Mouse (Mus musculus) cerebral cortex, adult 2 months (tissue): ENCODE results near the gene Trappc3.

Experiments
- WGBS: fragments of 180-500 bp; shearing (Covaris S2); methylation state at CpG from one replicate; pipeline ENCODE4 v1.1.7; 2018; 5-methylcytosine and 5-hydroxymethylcytosine counted together

Gene Trappc3

DNA sequence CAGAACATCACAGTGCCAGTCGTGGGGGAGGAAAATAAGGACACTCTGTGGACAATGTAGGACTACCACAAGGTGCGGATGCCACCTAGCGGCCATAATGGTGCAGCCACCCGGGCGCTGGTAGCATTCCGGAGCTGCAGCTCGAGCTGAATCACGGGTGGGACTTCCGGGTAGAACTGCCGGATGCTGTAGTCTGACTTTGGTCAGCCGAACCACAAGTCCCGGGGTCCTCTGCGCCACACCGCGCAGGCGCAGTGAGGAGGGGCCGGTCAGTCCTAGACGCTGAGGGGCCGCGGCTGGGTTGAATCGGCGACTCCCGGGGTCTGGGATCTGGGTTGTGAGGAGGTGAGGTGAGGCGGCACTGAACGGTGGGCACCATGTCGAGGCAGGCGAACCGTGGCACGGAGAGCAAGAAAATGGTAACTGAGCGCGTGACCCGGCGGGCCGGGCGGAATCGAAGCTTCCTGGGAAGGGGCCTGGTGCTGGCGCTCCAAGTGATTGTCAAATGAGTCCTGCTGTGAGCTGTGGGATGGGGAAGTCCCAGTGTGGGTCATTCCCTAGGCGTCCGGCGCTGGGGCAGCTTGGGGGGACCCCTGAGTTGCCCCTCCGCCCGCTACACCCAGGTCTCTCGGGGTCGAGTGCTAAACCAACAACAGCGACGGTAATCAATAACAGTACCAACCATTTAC lies at the start of gene Trappc3:
Gene Trappc3, plus strand, starts transcription at position 207 of the 689 bp plus-strand sequence.
- WGBS, result under 1% methylated on average over 46 of the region's 46 CpGs

DNA sequence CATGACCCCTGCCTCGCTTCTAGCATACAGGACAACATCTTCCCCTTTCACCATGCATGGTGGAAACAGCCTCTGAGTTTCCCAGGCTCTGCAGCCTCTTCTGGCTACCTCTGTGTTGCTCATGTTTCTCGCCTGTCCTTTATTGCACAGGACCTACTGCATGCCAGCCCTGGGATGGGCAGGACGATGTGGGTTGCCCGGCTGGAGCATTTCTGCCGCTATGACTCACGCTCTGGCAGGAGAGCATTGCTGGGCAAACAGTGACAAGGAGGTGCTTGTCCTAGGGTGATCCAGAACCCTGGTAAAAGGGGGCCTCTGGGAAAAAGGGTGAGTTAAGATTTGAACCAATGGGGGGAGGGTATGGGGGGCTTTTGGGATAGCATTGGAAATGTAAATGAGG lies 44.4 kb upstream of the Trappc3 start:
- 79% methylated on average over 6 of the region's 6 CpGs for WGBS

DNA sequence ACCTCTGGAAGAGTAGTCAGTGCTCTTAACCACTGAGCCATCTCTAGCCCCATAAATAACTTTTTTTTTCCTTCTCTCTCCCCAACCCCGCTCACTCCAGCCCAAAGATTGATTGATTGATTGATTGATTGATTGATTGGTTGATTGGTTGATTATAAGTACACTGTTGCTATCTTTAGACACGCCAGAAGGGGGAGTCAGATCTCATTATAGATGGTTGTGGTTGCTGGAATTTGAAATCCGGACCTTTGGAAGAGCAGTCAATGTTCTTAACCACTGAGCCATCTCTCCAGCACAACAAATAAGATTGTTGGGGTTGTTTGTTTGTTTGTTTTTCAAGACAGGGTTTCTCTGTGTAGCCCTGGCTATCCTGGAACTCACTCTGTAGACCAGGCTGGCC lies 42.6 kb upstream of the Trappc3 start:
- 64% methylated on average over 3 of the region's 3 CpGs for WGBS

DNA sequence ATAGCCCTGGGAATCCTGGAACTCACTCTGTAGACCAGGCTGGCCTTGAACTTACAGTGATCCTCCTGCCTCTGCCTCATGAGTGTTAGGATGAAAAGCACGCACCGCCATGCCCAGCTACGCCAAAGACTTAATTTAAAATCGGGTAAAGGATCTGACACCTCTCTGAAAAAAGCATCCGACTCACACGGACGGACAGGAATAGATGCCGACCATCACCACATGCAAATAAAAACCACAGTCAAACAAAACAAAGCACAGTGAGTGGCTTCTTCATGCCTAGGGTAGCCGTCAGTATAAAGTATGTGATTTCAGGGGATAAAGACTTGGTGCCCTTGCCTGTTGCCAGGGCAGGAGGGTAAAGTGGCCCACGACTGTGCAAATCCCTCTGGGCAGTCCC lies 42.1 kb upstream of the Trappc3 start:
- WGBS, result 74% methylated on average over 10 of the region's 10 CpGs

DNA sequence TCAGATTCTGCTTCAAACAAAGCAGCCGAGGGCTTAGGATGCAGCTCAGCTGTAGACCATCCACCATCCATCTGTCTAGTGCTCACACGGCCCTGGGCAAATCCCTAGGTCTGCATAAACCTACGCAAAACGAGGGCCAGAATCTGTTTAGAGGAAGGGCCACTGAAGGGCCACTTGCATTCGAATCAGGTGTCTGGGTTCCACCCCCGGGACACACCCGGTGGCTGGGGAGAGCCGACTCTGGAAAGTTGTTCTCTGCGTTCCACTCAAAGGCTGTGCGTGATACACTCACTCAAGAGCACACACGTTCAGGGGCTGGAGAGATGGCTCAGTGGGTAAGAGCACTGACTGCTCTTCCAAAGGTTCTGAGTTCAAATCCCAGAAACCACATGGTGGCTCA lies 39.5 kb upstream of the Trappc3 start:
- WGBS, result 82% methylated on average over 11 of the region's 11 CpGs

DNA sequence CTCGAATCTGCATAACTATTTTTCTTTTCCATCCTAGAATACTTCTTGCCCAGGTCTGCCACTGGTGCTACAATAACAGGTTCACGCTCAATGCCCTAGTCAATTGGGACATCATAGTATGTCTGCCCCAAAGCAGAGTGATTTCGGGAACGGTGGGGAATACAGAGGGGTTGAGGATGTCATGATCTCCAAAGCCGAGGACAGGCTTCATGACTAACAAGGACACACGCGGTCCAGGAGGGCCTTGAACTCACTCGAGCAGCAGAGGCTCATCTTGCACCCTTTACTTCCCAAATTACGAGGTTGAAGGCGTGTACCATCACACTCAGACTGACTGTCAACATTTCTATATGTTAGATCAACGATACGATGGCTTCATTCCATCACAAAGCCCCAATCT lies 35.5 kb upstream of the Trappc3 start:
- WGBS, result 50% methylated on average over 12 of the region's 12 CpGs

DNA sequence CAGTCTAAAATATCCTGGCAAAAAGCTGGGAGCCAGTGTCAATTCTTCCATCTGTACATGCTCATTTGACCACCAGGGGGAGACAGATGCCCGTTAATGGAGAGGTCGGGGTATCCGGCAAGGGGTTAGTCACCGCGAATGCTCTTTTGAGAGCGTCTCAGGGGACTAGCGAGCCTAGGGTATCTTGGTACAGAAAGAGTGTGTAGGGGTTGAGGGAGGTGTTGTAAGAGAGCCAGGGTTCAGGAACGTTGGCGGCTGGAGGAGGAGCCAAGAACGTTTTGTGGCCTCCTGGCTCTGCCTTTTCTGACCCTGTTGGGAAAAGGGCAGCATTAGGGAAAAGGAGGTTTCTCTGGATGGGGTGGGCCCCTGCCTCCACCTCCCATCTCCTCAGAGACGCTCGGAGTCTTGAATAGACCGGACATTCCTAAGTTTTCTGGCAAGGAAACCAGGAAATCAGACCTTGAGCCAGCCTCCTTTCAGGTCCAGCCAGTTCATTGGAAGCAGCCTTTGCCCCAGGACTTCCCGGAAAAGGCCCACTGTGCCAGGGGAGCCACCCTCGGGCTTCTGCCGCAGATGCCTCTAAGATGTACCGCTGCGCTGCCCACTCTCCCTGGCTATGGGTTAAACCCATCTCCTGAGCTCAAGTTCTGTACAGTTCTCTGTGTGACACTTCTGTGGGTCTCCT lies 34.9 kb upstream of the Trappc3 start:
- WGBS, result under 1% methylated on average over 18 of the region's 18 CpGs

DNA sequence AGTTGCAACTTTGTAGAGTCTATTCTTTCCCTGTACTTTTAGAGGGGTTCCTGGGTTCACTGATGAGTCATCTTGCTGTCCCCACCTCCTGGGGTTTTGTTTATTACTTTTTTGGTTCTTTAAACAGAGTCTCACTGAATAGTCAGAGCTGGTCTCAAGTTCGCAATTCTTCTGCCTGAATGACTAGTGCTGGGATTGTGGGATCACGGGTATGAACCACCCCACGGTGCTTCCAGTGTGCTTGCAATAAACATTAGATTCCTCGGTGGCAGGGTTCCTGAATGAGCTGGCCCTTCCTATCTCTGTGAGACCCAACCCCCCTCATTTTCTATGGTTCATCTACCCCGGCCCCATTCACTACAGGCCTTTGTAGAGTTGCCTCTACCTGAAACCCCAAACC lies 34.0 kb upstream of the Trappc3 start:
- 10% methylated on average over 5 of the region's 5 CpGs for WGBS

DNA sequence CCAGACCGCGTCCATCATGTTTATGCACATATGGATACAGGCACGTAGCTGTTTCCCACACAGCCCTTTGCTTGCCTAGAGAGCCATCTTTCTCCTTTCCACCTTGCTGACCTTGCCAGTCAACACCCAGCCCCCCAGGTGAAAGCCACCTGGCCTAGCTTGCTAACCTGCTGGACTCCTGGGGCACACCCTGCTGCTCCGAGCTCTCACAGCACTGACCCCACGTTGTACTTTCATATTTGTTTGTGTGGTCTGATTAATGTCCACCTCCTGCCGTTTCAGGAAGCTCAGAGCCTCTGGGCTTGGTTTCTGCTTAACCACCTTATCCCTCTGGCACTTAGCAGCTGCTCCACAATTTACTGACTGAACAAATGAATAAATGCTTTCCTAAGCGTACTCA lies 32.2 kb upstream of the Trappc3 start:
- WGBS, result 68% methylated on average over 7 of the region's 7 CpGs

DNA sequence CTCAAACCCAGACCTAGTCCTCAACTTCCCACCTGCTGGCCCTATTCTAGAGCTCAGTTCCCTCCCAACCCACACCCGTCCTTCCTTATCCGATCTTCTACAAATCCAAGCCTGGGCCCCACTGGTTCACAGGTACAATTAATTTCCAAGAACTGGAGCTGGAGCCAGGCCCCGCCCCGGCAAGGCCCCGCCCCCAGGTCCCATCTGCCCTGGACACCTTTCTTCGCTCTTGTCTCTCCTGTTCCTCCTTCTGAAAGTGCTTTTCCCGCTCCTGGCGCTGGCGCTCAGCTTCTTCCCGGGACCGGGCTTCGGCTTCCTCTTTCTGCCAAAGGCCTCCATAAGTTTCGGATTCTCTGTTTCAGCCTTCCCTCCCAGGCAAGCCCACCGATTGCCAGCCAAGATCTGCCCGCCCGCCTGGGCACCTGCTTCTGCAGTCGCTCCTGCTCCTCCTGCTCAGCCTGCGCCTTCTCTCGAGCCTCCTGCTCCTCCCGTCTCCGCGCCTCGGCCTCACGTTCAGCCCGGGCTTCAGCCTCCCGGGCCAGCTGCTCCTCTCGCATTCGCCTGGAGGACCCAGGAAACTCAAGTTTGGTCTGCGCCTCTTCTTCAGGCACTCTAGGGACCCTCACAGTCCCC lies 28.3 kb upstream of the Trappc3 start:
- 82% methylated on average over 29 of the region's 29 CpGs for WGBS

DNA sequence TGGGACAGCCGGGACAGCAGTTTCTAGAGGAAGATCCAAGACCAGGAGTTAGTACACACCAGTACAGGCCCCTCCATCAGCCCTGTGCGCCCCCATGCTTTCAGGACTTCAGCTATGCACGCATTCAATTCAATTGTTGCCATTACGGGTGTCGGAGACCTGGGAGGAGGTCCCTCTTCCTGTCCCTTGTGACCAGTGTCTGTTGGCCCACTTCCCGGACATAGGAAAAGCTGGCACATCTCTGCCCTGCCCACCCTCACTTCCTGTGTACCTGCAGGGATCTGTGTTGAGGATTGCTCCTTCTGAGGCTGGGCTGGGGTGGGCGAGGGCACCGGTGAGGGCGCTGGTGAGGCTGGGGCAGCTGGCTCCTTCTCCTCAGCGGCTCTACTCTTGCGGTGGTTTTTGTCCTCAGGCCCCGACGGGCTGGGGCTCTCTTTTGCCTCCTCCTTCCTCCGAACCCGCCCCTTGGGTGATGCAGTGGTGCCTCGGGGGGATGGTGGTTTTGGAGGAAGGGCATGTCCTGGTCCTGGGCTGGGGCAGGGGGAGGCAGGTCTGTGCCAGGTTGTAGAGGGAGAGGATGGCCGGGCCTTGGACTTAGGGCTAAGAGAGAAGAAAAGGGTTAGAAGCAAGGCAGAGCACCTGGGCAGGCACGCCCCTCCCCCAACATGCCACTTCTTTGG lies 27.5 kb upstream of the Trappc3 start:
- WGBS, result 69% methylated on average over 18 of the region's 18 CpGs

DNA sequence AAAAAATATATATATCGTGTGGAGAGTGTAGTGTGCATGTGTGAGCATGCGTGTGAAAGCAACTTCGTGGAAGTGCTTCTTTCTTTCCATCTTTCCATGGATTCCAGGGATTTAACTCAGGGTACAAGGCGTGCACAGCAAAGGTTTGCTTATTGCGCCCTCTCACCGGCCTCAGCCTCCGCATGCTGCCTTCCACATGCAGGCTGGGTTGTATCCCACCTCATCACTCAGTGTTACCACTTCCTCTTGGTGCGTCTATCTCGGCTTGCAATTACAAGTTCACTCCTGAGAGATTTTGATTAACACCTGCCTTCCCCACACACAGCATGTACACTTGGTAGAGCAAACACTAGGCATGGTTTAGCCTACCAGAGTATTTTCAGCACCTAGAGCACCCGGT lies 26.9 kb upstream of the Trappc3 start:
- 63% methylated on average over 10 of the region's 10 CpGs for WGBS

DNA sequence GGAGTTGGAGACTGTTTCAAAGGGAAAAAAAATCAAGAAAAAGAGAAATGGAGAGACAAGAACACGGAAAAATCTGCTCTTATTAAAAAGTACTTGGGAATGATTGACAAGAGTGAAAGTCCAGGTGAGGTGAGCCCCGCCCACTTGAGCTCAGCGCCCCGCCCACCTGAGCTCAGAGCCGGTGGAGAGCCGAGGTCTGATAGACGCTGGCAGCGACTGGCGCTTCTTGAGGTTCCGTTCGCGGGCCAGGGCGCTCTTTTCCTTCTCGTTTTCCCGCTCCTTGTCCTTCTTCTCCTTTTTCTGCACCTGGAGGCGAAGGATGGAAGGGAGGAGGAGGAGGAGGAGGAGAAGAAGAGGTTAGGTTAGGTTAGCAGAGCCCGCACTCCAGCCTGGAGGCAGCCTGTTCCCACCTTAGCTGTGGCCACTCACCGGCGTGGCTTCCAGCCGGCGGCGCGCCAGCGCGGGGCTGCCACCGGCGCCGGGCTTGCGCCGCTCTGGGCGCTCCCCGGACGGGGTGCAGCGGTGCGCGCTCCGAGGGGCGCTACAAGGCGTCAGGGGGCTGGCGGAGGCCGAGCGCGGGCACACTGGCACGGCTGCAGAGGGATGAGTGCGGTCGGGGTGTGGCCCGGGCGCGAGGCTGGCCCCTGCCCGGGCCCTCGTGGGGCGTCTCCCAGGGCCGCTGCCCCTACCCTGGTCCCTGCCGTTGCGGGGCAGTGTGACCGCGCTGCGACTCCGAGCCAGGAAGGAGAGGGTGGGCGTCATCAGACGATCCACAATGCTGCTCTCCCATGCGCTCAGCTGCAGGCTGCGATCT lies 25.5 kb upstream of the Trappc3 start:
- WGBS, result 54% methylated on average over 63 of the region's 63 CpGs

DNA sequence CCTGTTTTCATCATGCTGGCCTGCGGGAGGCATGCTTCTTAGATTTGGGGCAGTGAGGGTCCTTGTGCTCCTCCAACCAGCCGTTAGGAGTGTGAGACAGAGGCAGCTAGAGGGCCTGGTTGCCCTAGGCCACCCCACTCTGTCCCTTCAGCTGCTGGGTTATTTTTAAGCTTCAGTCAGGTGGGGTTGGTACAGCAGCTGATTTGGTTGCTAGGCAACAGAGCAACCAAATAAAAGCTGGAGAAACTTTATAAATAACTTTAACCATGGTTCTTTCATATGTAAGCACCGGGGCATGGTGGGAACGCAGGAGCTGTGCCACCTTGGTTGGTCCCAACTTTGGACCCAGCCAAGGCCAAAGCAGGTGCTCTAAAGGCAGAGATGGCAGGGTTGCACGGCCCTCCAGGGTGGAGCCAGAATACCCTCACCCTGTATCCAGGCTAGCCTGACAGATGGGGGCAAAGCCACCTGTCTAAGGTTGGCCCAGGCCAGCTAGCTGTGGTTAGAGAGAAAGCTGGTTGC lies 24.3 kb upstream of the Trappc3 start:
- WGBS, result 25% methylated on average over 5 of the region's 5 CpGs

DNA sequence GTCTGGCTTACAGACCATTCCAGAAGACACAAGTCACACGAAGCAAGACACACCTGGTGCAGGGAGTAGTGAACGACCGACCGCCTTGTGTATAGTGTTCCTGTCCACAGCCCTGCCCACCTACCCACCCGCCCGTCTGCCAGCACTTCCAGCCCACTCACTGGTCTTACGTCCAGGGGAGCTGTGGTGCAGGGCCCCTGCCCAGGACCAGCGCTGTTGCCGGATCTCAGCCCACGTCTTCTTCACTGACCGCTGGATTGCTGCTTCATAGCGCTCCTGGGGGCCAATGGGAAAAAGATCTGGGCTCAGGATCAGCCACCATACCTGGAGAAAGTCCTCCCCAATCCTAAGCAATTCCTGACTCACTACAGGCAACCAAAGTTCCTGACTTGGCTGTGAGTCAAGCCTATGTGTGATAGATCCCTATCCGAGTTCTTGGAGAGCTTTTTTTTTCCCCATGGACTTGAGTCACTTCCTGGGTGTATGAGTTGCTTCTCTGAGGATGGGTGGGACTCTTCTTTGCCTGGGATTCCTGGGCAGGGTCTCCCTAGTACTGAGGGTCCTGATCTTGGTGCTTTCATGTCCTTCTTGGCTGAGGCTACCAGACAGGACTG lies 22.2 kb upstream of the Trappc3 start:
- 55% methylated on average over 13 of the region's 13 CpGs for WGBS

DNA sequence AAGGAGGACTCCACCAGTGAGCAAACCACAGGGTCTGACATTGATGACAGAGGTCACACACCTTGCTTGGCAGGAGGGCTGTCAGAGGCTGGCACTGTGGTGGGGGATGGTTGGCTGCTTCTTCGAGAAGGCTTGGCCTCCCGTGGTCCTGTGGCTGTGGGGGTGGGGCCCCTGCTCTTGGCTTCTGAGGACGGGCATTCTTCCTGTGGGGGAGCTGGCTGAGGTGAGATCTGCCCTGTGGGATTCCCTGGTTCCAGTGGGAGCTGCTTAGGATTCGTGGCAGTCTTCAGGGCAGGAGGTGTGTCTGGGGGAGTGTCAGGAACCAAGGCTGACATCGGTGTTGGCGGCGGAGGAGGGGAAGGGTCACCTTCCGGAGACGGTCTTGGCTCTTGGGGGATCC lies 20.2 kb upstream of the Trappc3 start:
- WGBS, result 32% methylated on average over 9 of the region's 9 CpGs

DNA sequence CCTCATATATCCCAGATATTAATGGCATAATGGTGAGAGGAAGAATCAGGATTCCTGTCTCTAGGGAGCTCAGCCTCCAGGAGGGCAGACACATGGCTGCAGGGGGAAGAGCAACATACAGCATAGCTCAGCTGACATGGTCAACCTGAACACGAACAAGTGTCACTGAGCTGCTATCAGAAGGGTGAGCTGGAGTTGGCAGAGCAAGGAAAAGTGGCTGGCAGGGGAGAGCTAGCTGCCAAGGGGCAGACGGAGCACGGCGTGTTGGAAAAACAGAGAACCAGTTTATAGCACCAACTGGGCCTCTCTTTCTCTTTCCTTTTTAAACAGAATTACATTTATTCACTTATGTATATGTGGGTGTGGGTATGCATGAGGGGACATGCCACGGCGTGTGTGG lies 19.6 kb upstream of the Trappc3 start:
- WGBS, result 37% methylated on average over 6 of the region's 6 CpGs

DNA sequence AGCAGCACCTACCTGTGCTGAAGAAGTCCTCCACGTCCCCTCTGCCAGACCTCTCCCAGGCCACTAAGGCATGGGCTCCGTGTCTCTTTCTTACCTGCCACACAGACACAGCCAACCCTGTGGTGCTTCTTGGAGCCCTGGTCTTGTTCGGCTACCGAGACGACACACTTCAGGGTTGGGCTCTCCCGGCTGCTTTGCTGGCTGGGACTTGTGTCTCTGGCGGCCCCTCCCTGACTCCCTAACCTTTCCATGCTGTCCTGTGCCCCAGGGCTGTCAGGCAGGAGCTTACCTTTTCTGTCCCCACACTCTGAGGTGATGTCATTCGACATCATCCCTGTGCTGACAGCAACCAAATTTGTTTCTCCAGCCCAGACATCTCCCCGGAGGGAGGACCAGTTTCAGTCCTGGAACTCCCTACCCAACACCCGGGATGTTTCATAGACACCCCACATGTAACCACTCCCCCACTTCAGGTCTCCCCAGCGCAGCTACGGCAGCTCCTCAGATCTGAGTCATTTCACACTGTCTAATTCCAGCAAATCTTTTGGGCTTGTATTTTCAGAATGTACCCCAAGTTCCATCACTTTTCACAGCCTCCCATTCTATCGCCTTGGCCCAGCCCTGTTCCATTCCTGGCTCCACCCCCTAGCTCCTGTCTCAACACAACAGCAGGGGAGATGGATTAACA lies 15.8 kb upstream of the Trappc3 start:
- 46% methylated on average over 13 of the region's 13 CpGs for WGBS

DNA sequence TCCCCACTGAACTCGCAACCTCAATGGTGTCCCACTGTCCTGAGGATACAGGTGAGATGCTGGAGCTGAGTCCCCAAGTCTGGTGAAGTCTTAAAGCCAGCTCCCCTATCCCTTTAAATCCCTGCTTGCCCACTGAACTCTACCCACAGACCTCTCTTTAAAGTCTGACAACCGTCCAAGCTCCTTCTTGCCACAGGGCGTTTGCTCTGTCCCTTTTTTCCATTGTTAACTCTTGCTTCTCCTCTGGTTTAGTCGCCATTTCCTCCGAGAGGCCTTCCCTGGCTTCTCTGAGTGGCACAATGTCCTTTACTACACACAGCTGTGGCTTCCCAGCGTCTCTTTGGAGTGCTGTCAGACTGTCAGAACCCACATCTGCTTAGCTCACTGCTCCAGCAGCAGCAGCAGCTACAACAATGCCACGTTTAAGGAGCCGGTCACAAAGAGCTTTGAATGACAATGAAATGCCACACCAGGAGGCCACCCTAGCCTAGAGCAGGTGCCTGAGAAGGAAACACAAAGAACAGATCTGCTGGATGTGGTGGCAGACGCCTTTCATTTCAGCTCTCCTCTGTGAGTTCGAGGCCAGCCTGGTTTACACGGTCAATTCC lies 13.8 kb upstream of the Trappc3 start:
- 15% methylated on average over 11 of the region's 11 CpGs for WGBS

DNA sequence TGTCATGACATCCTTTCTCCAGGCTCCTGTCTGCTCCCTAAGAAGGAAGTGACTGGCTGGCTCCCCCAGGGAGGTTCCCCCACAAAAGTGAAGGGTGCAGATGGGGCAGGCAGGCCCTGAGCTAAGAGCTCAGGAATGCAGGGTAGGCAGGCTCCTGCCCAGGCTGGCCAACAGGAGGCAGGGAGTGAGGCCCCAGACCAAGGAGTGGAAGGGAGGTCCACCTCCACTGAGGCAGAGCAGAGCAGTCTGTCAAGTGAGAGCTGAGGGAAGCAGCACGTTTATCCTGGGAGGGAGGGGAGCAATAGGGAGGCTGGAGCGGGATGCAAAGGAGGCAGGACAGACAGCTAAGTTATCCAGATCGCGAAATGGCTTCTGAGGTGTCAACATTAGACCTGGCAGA lies 11.5 kb upstream of the Trappc3 start:
- 31% methylated on average over 4 of the region's 4 CpGs for WGBS
